Mouse (Mus musculus): ENCODE data around the gene Nuak2. TPM values are rescaled to one million over a fixed set of nuclear protein-coding genes. Genes with fewer than 3 reads are reported as not detected.
"Not testable (repeated sequence)": the region's sequence is repeated elsewhere in the genome, so short reads cannot be mapped to it uniquely, and the experiment has no call there.

Gene Nuak2
- polyA plus RNA-seq, 1 experiment = 4.7 TPM

DNA sequence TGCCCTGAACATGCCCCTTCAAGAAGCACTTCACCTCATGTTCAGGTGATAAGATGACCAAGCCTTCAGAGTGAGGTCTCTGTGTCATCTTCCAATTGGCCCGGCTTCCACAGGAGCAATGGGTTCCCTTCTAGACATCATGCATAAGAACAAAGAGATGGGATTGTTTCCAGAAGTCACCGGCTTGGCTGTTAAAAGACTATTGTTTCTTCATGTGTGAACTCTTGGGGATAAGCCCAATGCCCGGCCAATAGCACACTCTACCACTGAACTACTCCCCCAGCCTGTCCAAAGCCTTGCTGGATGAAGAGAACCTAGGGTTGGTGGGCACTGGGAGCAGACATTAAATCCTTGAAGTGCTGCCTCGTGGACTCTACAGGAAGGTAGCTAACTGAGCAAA lies 29.6 kb downstream of the Nuak2 start:
- Histone ChIP-seq H3K27me3 (ENCODE audit: control insufficient read depth, insufficient read depth, low read length) (no peaks in the 10 kb centered on the region), H3K4me1 (ENCODE audit: control insufficient read depth, insufficient read depth, low read length) (no peaks in the 10 kb centered on the region), H3K4me3 (ENCODE audit: control insufficient read depth, low read depth, low read length) (no peak overlapping the region), H3K36me3 (ENCODE audit: control insufficient read depth, insufficient read depth, low read length) (no peaks in the 10 kb centered on the region), H3K27ac (ENCODE audit: control insufficient read depth, insufficient read depth, low read depth, low read length) (no peak overlapping the region)
- no peak for TF ChIP-seq CTCF (IDR thresholded peaks at IDR 0.05; ENCODE audit: control insufficient read depth, insufficient read depth, insufficient replicate concordance, low read depth, low read length)

DNA sequence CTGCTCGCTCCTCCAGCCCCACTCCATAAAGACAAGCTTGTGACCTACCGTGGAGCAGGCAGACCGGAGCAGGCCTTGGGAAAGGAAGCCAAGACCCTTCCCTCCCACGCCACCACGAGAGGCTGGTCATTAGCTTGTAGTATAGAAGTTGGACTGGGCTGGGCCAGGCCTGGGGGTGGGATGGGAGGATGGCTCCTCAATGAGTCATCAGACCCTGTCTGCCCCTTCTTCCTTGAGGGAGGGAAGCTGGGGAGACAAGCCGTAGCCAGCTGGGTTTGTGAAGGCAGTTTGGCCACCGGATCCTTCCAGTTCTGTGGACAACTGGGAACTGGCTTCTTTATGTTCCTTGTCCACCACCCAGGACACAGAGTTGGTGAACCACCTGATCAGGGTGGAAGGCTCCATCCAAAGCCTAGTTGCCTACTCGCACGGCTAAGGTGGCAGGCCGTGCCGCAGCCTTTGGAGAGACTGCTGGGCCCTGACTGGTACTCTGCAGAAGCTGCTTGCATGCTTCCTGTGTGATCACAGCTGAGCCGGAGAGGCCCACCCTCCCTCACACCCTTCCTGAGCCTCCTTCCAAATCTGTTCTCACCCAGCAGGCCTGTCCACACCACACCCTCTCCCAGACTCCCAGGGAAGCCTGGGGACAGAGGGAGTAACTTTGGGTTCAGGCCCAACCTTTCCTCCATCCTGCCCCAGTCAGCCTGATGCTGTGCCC lies 30.4 kb downstream of the Nuak2 start:
- Histone ChIP-seq H3K4me3 (ENCODE audit: control insufficient read depth, low read depth, low read length) (no peak overlapping the region), H3K36me3 (ENCODE audit: control insufficient read depth, insufficient read depth, low read length) (no peaks in the 10 kb centered on the region), H3K4me1 (ENCODE audit: control insufficient read depth, insufficient read depth, low read length) (no peaks in the 10 kb centered on the region), H3K27ac (ENCODE audit: control insufficient read depth, insufficient read depth, low read depth, low read length) (no peak overlapping the region), H3K27me3 (ENCODE audit: control insufficient read depth, insufficient read depth, low read length) (no peaks in the 10 kb centered on the region)
- TF ChIP-seq POLR2A (IDR thresholded peaks at IDR 0.05; ENCODE audit: control insufficient read depth, low read depth, low read length) (no peak), CTCF (IDR thresholded peaks at IDR 0.05; ENCODE audit: control insufficient read depth, insufficient read depth, insufficient replicate concordance, low read depth, low read length) (no peak)

DNA sequence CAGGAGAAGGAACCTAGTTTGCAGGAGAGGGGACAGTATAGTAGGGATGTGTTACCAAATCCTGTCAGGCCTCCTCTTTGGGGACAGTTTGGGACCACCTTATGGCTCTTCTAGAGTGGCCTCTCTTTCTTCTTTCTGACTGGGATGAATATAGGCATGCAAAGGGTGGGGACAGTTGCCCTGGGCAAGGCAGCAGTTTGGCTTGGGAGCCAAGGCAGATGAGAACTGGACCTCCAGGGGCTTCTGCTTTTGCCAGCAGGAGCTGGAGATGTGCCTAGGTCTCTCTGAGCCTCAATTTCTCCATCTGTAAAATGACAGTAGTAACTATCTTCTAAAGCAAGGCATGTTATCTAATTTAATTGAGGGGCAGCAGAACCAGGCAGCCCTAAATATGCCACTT lies 31.0 kb downstream of the Nuak2 start:
- Histone ChIP-seq H3K4me1 (ENCODE audit: control insufficient read depth, insufficient read depth, low read length) (no peaks in the 10 kb centered on the region), H3K36me3 (ENCODE audit: control insufficient read depth, insufficient read depth, low read length) (no peaks in the 10 kb centered on the region), H3K27ac (ENCODE audit: control insufficient read depth, insufficient read depth, low read depth, low read length) (no peak overlapping the region), H3K4me3 (ENCODE audit: control insufficient read depth, low read depth, low read length) (no peak overlapping the region), H3K27me3 (ENCODE audit: control insufficient read depth, insufficient read depth, low read length) (no peaks in the 10 kb centered on the region)
- TF ChIP-seq POLR2A (IDR thresholded peaks at IDR 0.05; ENCODE audit: control insufficient read depth, low read depth, low read length) (no peak), CTCF (IDR thresholded peaks at IDR 0.05; ENCODE audit: control insufficient read depth, insufficient read depth, insufficient replicate concordance, low read depth, low read length) (no peak)

DNA sequence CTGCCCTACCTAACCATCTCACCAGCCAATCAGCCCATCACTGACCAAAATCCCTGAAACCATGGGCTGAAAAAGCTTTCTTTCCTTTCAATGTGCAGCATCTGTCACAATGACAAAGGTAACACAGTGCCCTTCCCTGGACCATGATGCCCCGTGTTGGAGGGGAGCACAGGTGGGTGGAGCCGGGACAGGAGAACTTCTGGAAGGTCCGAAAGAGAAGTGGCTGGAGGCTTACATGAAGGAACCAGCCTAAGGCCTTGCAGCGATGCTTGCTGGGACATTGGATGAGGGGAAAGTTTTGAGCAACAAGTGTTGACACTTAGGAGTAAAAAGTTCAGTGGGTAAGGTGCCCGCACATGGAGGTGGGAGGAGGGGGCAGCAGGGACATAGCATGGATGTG lies 32.5 kb downstream of the Nuak2 start:
- H3K27me3 ChIP-seq (ENCODE audit: control insufficient read depth, insufficient read depth, low read length) = no peaks in the 10 kb centered on the region
- no peaks in the 10 kb centered on the region for H3K4me1 ChIP-seq (ENCODE audit: control insufficient read depth, insufficient read depth, low read length)
- no peaks in the 10 kb centered on the region for H3K36me3 ChIP-seq (ENCODE audit: control insufficient read depth, insufficient read depth, low read length)
- H3K4me3 ChIP-seq (ENCODE audit: control insufficient read depth, low read depth, low read length) = no peak overlapping the region
- TF ChIP-seq CTCF (IDR thresholded peaks at IDR 0.05; ENCODE audit: control insufficient read depth, insufficient read depth, insufficient replicate concordance, low read depth, low read length) (no peak), POLR2A (IDR thresholded peaks at IDR 0.05; ENCODE audit: control insufficient read depth, low read depth, low read length) (no peak)
- H3K27ac ChIP-seq (ENCODE audit: control insufficient read depth, insufficient read depth, low read depth, low read length) = no peak overlapping the region

DNA sequence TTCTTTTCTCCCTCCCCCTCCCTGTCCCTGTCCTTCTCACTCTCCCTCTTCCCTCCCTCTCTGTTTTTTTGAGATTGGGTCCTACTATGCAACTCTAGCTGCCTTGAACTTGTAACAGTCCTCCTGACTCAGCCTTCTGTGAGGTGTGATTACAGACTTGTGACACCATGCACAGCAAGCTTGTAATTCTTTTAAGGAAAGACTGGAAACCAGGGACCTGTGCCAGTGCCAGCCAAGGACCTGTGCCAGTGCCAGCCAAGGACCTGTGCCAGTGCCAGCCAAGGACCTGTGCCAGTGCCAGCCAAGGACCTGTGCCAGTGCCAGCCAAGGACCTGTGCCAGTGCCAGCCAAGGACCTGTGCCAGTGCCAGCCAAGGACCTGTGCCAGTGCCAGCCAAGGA lies 33.1 kb downstream of the Nuak2 start:
- H3K36me3 ChIP-seq (ENCODE audit: control insufficient read depth, insufficient read depth, low read length); H3K27ac ChIP-seq (ENCODE audit: control insufficient read depth, insufficient read depth, low read depth, low read length); H3K4me3 ChIP-seq (ENCODE audit: control insufficient read depth, low read depth, low read length); H3K4me1 ChIP-seq (ENCODE audit: control insufficient read depth, insufficient read depth, low read length); H3K27me3 ChIP-seq (ENCODE audit: control insufficient read depth, insufficient read depth, low read length): not testable (repeated sequence)

DNA sequence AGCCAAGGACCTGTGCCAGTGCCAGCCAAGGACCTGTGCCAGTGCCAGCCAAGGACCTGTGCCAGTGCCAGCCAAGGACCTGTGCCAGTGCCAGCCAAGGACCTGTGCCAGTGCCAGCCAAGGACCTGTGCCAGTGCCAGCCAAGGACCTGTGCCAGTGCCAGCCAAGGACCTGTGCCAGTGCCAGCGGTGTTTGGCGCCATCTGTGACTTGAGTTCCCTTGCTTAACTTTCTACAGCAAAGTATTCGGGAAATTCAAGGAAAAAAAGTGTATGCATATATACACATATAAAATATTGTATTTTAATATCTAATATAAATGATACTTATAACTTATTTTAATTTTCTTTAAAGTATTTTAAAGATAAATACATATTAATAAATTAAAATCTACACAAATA lies 33.7 kb downstream of the Nuak2 start:
- not testable (repeated sequence) for H3K27ac ChIP-seq (ENCODE audit: control insufficient read depth, insufficient read depth, low read depth, low read length); H3K4me3 ChIP-seq (ENCODE audit: control insufficient read depth, low read depth, low read length); H3K27me3 ChIP-seq (ENCODE audit: control insufficient read depth, insufficient read depth, low read length); H3K36me3 ChIP-seq (ENCODE audit: control insufficient read depth, insufficient read depth, low read length); H3K4me1 ChIP-seq (ENCODE audit: control insufficient read depth, insufficient read depth, low read length)

DNA sequence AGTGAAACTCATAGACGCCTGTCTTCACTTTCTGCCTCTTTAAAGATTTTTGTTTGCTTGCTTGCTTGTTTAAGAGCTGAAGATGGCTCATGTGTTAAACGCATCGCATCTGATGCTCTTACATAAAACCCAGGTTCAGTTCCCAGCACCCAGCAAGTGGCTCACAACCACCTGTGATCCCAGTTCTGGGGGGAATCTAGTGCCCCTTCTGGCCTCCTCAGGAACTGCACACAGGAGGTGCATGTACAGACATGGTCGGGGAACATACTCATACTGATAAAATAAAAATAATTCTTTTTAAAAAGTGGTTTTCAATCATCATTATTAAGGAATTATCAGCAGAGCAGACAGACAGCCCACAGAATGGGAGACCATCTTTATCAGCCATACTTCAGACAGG lies 35.1 kb downstream of the Nuak2 start:
- Histone ChIP-seq H3K27me3 (ENCODE audit: control insufficient read depth, insufficient read depth, low read length) (no peaks in the 10 kb centered on the region), H3K27ac (ENCODE audit: control insufficient read depth, insufficient read depth, low read depth, low read length) (no peak overlapping the region), H3K36me3 (ENCODE audit: control insufficient read depth, insufficient read depth, low read length) (no peaks in the 10 kb centered on the region), H3K4me1 (ENCODE audit: control insufficient read depth, insufficient read depth, low read length) (peaks cover 4% of the 10 kb centered on the region; the same call in 1 of the 2 replicates), H3K4me3 (ENCODE audit: control insufficient read depth, low read depth, low read length) (no peak overlapping the region)
- no peak for TF ChIP-seq POLR2A (IDR thresholded peaks at IDR 0.05; ENCODE audit: control insufficient read depth, low read depth, low read length)
- peak; percentile 56; the same call in 1 of the 2 replicates for TF ChIP-seq CTCF (IDR thresholded peaks at IDR 0.05; ENCODE audit: control insufficient read depth, insufficient read depth, insufficient replicate concordance, low read depth, low read length)

DNA sequence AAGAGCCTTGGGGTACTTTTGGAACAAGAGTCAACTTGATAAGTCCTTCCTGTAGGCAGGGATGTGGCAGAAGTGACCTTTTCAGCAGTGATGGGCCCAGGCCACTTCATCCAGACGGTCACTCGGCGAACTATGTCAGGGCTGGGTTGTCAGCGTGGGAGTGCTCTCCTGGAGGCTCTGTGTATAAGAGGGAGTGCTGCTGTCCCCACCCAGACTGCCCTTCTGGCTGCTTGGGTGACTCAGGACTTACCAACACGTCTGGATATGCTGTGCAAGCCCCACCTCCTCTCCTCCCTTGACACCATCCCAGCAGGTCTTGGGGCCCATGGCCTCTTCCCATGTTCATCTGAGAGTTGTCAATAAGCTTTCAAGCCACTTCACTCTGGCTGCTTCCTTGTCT lies 37.5 kb downstream of the Nuak2 start:
- TF ChIP-seq CTCF (IDR thresholded peaks at IDR 0.05; ENCODE audit: control insufficient read depth, insufficient read depth, insufficient replicate concordance, low read depth, low read length) (no peak), POLR2A (IDR thresholded peaks at IDR 0.05; ENCODE audit: control insufficient read depth, low read depth, low read length) (no peak)
- Histone ChIP-seq H3K36me3 (ENCODE audit: control insufficient read depth, insufficient read depth, low read length) (no peaks in the 10 kb centered on the region), H3K27ac (ENCODE audit: control insufficient read depth, insufficient read depth, low read depth, low read length) (no peak overlapping the region), H3K4me3 (ENCODE audit: control insufficient read depth, low read depth, low read length) (no peak overlapping the region), H3K27me3 (ENCODE audit: control insufficient read depth, insufficient read depth, low read length) (no peaks in the 10 kb centered on the region), H3K4me1 (ENCODE audit: control insufficient read depth, insufficient read depth, low read length) (peaks cover 4% of the 10 kb centered on the region; the same call in 1 of the 2 replicates)

Measured in testis, adult 2 months (tissue).